ENCODE assay signal across 8 mouse cellular contexts in the genomic region with DNA sequence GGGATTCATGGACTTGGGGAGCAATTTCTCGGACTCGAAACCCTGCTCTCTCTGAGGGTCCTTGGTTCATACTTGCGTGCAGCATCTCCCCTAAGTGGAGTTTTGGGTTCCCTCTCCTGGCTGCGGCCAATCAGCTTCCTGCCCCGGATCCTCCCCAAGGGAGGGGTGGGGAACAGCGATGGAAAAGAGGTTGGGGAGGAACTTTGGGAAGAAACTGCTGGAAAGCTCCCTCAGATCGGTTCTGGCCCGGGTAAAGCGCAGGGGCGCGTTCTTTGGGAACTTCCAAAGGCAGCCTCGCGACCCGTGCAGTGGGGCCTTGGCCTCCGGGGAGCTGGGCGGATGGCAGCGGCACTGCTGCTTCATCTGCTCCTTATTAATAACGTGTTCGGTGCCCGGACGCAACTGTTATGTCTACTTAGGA. TPM values are rescaled to one million over a fixed set of nuclear protein-coding genes. Genes with fewer than 3 reads are reported as not detected.
A peak's percentile ranks its signal among the peaks of the same experiment; 100 is the strongest.
DNase-seq lines count a peak whose midpoint lies in the region; TF ChIP-seq lines count a peak whose summit lies in the region.

No protein-coding gene starts in this region.

- no peak for TF ChIP-seq CTCF in heart, adult 2 months (IDR thresholded peaks at IDR 0.05)

- H3K9ac ChIP-seq in heart, adult 2 months (ENCODE audit: low read depth, low read length), result peak overlapping the region; percentile 87

- intact Hi-C loops in heart, adult 2 months (cut with DNase I), result no loop called here

- H3K4me3 ChIP-seq in heart, adult 2 months, result peak overlapping the region; percentile 66
- H3K4me3 ChIP-seq in midbrain, embryonic 10.5 days, result peak overlapping the region; percentile 89

- under 1% methylated on average over 21 of the region's 21 CpGs for WGBS in heart, adult 2 months
- WGBS in midbrain, embryonic 10.5 days, result under 1% methylated on average over 21 of the region's 21 CpGs

- H3K27ac ChIP-seq in heart, adult 2 months, result peak overlapping the region; percentile 57
- peak overlapping the region; percentile 89 for H3K27ac ChIP-seq in midbrain, embryonic 10.5 days (replicated peaks)

- DNase-seq in adrenal gland, adult 2 months, result peak; percentile 73
- DNase-seq in adrenal gland, postnatal 4 days (ENCODE audit: low spot score in 2 of 2), result no peak
- peak; percentile 38 for DNase-seq in urinary bladder, postnatal 25 days (ENCODE audit: low spot score)
- no peak for DNase-seq in urinary bladder, postnatal 4 days (ENCODE audit: low spot score in 2 of 2)
- DNase-seq in heart, adult 2 months, result peak; percentile 70 to 73
- DNase-seq in kidney, postnatal 10 days, result peak; percentile 68
- DNase-seq in midbrain, embryonic 10.5 days (ENCODE audit: low spot score), result peak; percentile 75
- DNase-seq in spleen, postnatal 14 days (ENCODE audit: low spot score in 2 of 2), result no peak

- H3K9me3 ChIP-seq in midbrain, embryonic 10.5 days (replicated peaks), result no peaks in the 10 kb centered on the region

- no peaks in the 10 kb centered on the region for H3K27me3 ChIP-seq in heart, adult 2 months (ENCODE audit: control insufficient read depth, insufficient read depth, low read length)
- no peaks in the 10 kb centered on the region for H3K27me3 ChIP-seq in midbrain, embryonic 10.5 days (ENCODE audit: low read depth, poor library complexity, severe bottlenecking)

- peaks cover 4% of the 10 kb centered on the region; the same call in 1 of the 2 replicates for H3K4me1 ChIP-seq in heart, adult 2 months (ENCODE audit: control insufficient read depth, insufficient read depth, low read length)
- peaks cover 76% of the 10 kb centered on the region for H3K4me1 ChIP-seq in midbrain, embryonic 10.5 days

- H3K79me2 ChIP-seq in heart, adult 2 months (replicated peaks; ENCODE audit: control insufficient read depth, insufficient read depth, low read length), result no peaks in the 10 kb centered on the region

- H3K36me3 ChIP-seq in heart, adult 2 months (ENCODE audit: control insufficient read depth, insufficient read depth, low read length), result no peaks in the 10 kb centered on the region
- peaks cover 7% of the 10 kb centered on the region for H3K36me3 ChIP-seq in midbrain, embryonic 10.5 days

- no peak for TF ChIP-seq EP300 in heart, adult 2 months (IDR thresholded peaks at IDR 0.05; ENCODE audit: insufficient read depth, low read depth, low read length)

- TF ChIP-seq POLR2A in heart, adult 2 months (IDR thresholded peaks at IDR 0.05; ENCODE audit: insufficient read depth, low read depth, low read length), result no peak; the same call in 1 of the 2 replicates

RNA-seq across cellular contexts. Expression of a gene that starts 1.0 kb away (rescaled TPM):
- total RNA-seq in adrenal gland, adult 2 months (2021), result 1 to 10 TPM; 3.5 to 6.5 TPM
- polyA plus RNA-seq in adrenal gland, adult 2 months (2012; rRNA removed), result 2.0 and 2.4 TPM in 2 replicates
- 10 to 100 TPM; 10.9 to 14.2 TPM for total RNA-seq in adrenal gland, postnatal 4 days (2021)
- 10 to 100 TPM; 10.6 to 12.3 TPM for total RNA-seq in heart, adult 2 months (2021)
- 3.8 and 6.7 TPM in 2 replicates for polyA plus RNA-seq in heart, adult 2 months (2012; rRNA removed)
- polyA plus RNA-seq in midbrain, embryonic 10.5 days (2016; fragmentation: Nextera tagmentation; extraction: Ambion mirVana), result 7.0 and 7.1 TPM in 2 replicates

RNA-seq across cellular contexts. Expression of a gene that starts 13.8 kb away (rescaled TPM):
- total RNA-seq in adrenal gland, adult 2 months (2021), result 10 to 100 TPM; 14.7 to 19.2 TPM
- polyA plus RNA-seq in adrenal gland, adult 2 months (2012; rRNA removed), result 14.9 and 16.0 TPM in 2 replicates
- total RNA-seq in adrenal gland, postnatal 4 days (2021), result 10 to 100 TPM; 24.7 to 30.2 TPM
- 10 to 100 TPM in 1 of 2 experiments, 1 to 10 TPM in 1; 8.4 to 13.2 TPM for total RNA-seq in heart, adult 2 months (2021)
- polyA plus RNA-seq in heart, adult 2 months (2012; rRNA removed), result 14.7 and 18.4 TPM in 2 replicates
- polyA plus RNA-seq in midbrain, embryonic 10.5 days (2016; fragmentation: Nextera tagmentation; extraction: Ambion mirVana), result 87.1 and 98.5 TPM in 2 replicates

Comparison
In these comparisons a context has a peak if more than half of its experiments do, and no peak if none do; other contexts are left out.
1. DNase-seq: peak in adrenal gland, adult 2 months (single experiment), urinary bladder, postnatal 25 days (single experiment), heart, adult 2 months (2 of 2), kidney, postnatal 10 days (single experiment) and midbrain, embryonic 10.5 days (single experiment); none in adrenal gland, postnatal 4 days (0 of 2), urinary bladder, postnatal 4 days (0 of 2) and spleen, postnatal 14 days (0 of 2).